Comparison of ENCODE assay signal across 24 mouse cellular contexts in the genomic region with DNA sequence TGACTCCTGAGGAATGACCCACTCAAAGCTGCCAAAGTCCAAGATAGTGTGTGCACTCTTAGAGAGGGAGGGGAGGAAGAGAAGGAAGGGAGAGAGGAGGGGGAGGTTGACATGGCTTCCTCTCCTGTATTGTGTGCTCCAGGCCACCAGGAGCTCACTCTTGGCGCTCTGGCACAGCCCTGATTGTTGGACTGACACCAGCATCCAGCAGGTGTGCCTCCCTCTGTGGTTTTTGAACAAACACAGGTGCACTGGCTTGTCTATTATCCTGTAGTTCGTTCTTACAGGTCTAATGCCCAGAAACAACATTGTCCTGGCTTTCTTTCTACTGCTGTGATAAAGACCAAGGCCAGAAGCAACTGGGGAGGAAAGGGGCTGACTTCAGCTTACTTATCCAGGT.
DNase-seq lines count a peak whose midpoint lies in the region; ATAC-seq and TF ChIP-seq lines count a peak whose summit lies in the region.
"Had no signal": no experiment of that assay in that cellular context is flagged by ENCODE, and none has a peak within 500 bp of the region (broad histone marks: within the 10 kb centered on the region; RNA-seq: fewer than 3 reads in every experiment).

No protein-coding gene starts in this region.

- DNase-seq in lung, embryonic 14.5 days, result peak; percentile 28
- no peak for DNase-seq in lung, postnatal 10 days
- no peak for DNase-seq in forebrain, postnatal 0 days
- no peak for DNase-seq in layer of hippocampus, postnatal 25 days (ENCODE audit: extremely low spot score in 1 of 2, low spot score in 1 of 2)
- DNase-seq: adrenal gland, adult 2 months; adrenal gland, postnatal 10 days; adrenal gland, postnatal 25 days; cerebellum, adult 11 months; cerebellum, adult 18-20 months; cerebellum, adult 8-10 months; cerebellum, adult 9-11 months; cerebellum, postnatal 14 days; cerebellum, postnatal 36 days; embryo, embryonic 11 days had no signal

- H3K27me3 ChIP-seq in intestine, postnatal 0 days (replicated peaks; ENCODE audit: control insufficient read depth, insufficient read depth, low read length), result no peaks in the 10 kb centered on the region
- H3K27me3 ChIP-seq in intestine, embryonic 15.5 days (replicated peaks), result no peaks in the 10 kb centered on the region
- H3K27me3 ChIP-seq in lung, embryonic 14.5 days (ENCODE audit: insufficient read depth, low read length), result no peaks in the 10 kb centered on the region
- H3K27me3 ChIP-seq in stomach, embryonic 16.5 days (ENCODE audit: control insufficient read depth, insufficient read depth, low read length), result no peaks in the 10 kb centered on the region
- H3K27me3 ChIP-seq in forebrain, postnatal 0 days (ENCODE audit: insufficient read depth, low read length), result no peaks in the 10 kb centered on the region
- H3K27me3 ChIP-seq: embryonic facial prominence, embryonic 12.5 days; embryonic facial prominence, embryonic 15.5 days; forebrain, embryonic 12.5 days had no signal

- no peak for ATAC-seq in intestine, postnatal 0 days
- no peak for ATAC-seq in intestine, embryonic 15.5 days
- no peak for ATAC-seq in lung, embryonic 14.5 days (ENCODE audit: insufficient read depth)
- peak; percentile 38; the same call in 1 of the 2 replicates for ATAC-seq in stomach, embryonic 16.5 days (ENCODE audit: insufficient read depth, low FRiP score)
- ATAC-seq in forebrain, postnatal 0 days, result no peak
- ATAC-seq: forebrain, embryonic 14.5 days; forebrain, embryonic 16.5 days had no signal

- H3K4me2 ChIP-seq in intestine, postnatal 0 days (replicated peaks; ENCODE audit: low read depth), result no peak overlapping the region
- H3K4me2 ChIP-seq in intestine, embryonic 15.5 days (replicated peaks), result no peak overlapping the region
- H3K4me2 ChIP-seq in lung, embryonic 14.5 days, result no peak overlapping the region
- H3K4me2 ChIP-seq in stomach, embryonic 16.5 days (ENCODE audit: low read depth, low read length), result no peak overlapping the region
- H3K4me2 ChIP-seq in forebrain, postnatal 0 days (ENCODE audit: low read depth), result no peak overlapping the region
- H3K4me2 ChIP-seq: embryonic facial prominence, embryonic 12.5 days; embryonic facial prominence, embryonic 15.5 days; forebrain, embryonic 12.5 days had no signal

- peak; percentile 18; the same call in 1 of the 2 replicates for TF ChIP-seq CTCF in intestine, postnatal 0 days (IDR thresholded peaks at IDR 0.05; ENCODE audit: low read depth)
- TF ChIP-seq CTCF in lung, embryonic 14.5 days (IDR thresholded peaks at IDR 0.05; ENCODE audit: low read depth), result no peak
- TF ChIP-seq CTCF in forebrain, postnatal 0 days (IDR thresholded peaks at IDR 0.05; ENCODE audit: low read depth), result no peak

- no peaks in the 10 kb centered on the region for H3K36me3 ChIP-seq in intestine, postnatal 0 days (ENCODE audit: control insufficient read depth, insufficient read depth)
- no peaks in the 10 kb centered on the region for H3K36me3 ChIP-seq in intestine, embryonic 15.5 days
- H3K36me3 ChIP-seq in lung, embryonic 14.5 days (ENCODE audit: insufficient read depth), result no peaks in the 10 kb centered on the region
- no peaks in the 10 kb centered on the region for H3K36me3 ChIP-seq in stomach, embryonic 16.5 days (ENCODE audit: control insufficient read depth, insufficient read depth, low read length)
- H3K36me3 ChIP-seq in forebrain, postnatal 0 days (ENCODE audit: insufficient read depth), result no peaks in the 10 kb centered on the region
- H3K36me3 ChIP-seq: embryonic facial prominence, embryonic 12.5 days; embryonic facial prominence, embryonic 15.5 days; forebrain, embryonic 10.5 days; forebrain, embryonic 12.5 days had no signal

- H3K4me1 ChIP-seq in intestine, postnatal 0 days (replicated peaks; ENCODE audit: control insufficient read depth, insufficient read depth, low read length), result 0 out of 2 replicates have a peak, but pooled peaks cover 8% of the 10 kb centered on the region
- peaks cover 18% of the 10 kb centered on the region for H3K4me1 ChIP-seq in intestine, embryonic 15.5 days (replicated peaks)
- no peaks in the 10 kb centered on the region for H3K4me1 ChIP-seq in lung, embryonic 14.5 days (ENCODE audit: insufficient read depth)
- peaks cover 5% of the 10 kb centered on the region; the same call in 1 of the 2 replicates for H3K4me1 ChIP-seq in stomach, embryonic 16.5 days (ENCODE audit: control insufficient read depth, insufficient read depth, low read length)
- H3K4me1 ChIP-seq in forebrain, postnatal 0 days (ENCODE audit: insufficient read depth), result no peaks in the 10 kb centered on the region
- H3K4me1 ChIP-seq: embryonic facial prominence, embryonic 12.5 days; forebrain, embryonic 10.5 days; forebrain, embryonic 12.5 days had no signal

- no peak overlapping the region for H3K27ac ChIP-seq in intestine, postnatal 0 days (ENCODE audit: low read depth, low read length)
- no peak overlapping the region for H3K27ac ChIP-seq in intestine, embryonic 15.5 days
- no peak overlapping the region for H3K27ac ChIP-seq in lung, embryonic 14.5 days (ENCODE audit: low read depth)
- no peak overlapping the region for H3K27ac ChIP-seq in stomach, embryonic 16.5 days (ENCODE audit: low read length)
- no peak overlapping the region for H3K27ac ChIP-seq in forebrain, postnatal 0 days (ENCODE audit: low read depth, low read length)
- H3K27ac ChIP-seq: embryonic facial prominence, embryonic 12.5 days; embryonic facial prominence, embryonic 15.5 days; forebrain, embryonic 10.5 days; forebrain, embryonic 12.5 days had no signal

- H3K4me3 ChIP-seq in intestine, postnatal 0 days (ENCODE audit: low read depth, low read length), result no peak overlapping the region
- H3K4me3 ChIP-seq in intestine, embryonic 15.5 days (replicated peaks), result no peak overlapping the region
- H3K4me3 ChIP-seq in lung, embryonic 14.5 days (ENCODE audit: low read depth, low read length), result no peak overlapping the region
- H3K4me3 ChIP-seq in stomach, embryonic 16.5 days (replicated peaks; ENCODE audit: low read length), result no peak overlapping the region
- no peak overlapping the region for H3K4me3 ChIP-seq in forebrain, postnatal 0 days (ENCODE audit: low read depth, low read length)
- H3K4me3 ChIP-seq: embryonic facial prominence, embryonic 12.5 days; embryonic facial prominence, embryonic 15.5 days; erythroblast, embryonic 14.5 days; forebrain, embryonic 10.5 days; forebrain, embryonic 12.5 days had no signal

- 30% methylated on average over 2 of the region's 2 CpGs for WGBS in intestine, postnatal 0 days
- WGBS in intestine, embryonic 15.5 days, result 58% methylated on average over 2 of the region's 2 CpGs
- 64% methylated on average over 2 of the region's 2 CpGs for WGBS in lung, embryonic 14.5 days
- WGBS in stomach, embryonic 16.5 days, result 52% methylated on average over 2 of the region's 2 CpGs
- 69% methylated on average over 2 of the region's 2 CpGs for WGBS in forebrain, postnatal 0 days

- no peaks in the 10 kb centered on the region for H3K9me3 ChIP-seq in intestine, postnatal 0 days (ENCODE audit: control insufficient read depth)
- H3K9me3 ChIP-seq in intestine, embryonic 15.5 days, result no peaks in the 10 kb centered on the region
- no peaks in the 10 kb centered on the region for H3K9me3 ChIP-seq in lung, embryonic 14.5 days (ENCODE audit: low read depth, low read length)
- no peaks in the 10 kb centered on the region for H3K9me3 ChIP-seq in stomach, embryonic 16.5 days (replicated peaks; ENCODE audit: control insufficient read depth, low read length)
- no peaks in the 10 kb centered on the region for H3K9me3 ChIP-seq in forebrain, postnatal 0 days (ENCODE audit: low read length)
- H3K9me3 ChIP-seq: embryonic facial prominence, embryonic 12.5 days; embryonic facial prominence, embryonic 15.5 days; forebrain, embryonic 10.5 days; forebrain, embryonic 12.5 days had no signal

- H3K9ac ChIP-seq in intestine, postnatal 0 days (ENCODE audit: low read depth, low read length), result no peak overlapping the region; the same call in 1 of the 2 replicates
- no peak overlapping the region for H3K9ac ChIP-seq in intestine, embryonic 15.5 days
- no peak overlapping the region for H3K9ac ChIP-seq in lung, embryonic 14.5 days
- no peak overlapping the region for H3K9ac ChIP-seq in stomach, embryonic 16.5 days (ENCODE audit: low read length)
- H3K9ac ChIP-seq in forebrain, postnatal 0 days, result no peak overlapping the region
- H3K9ac ChIP-seq: embryonic facial prominence, embryonic 12.5 days; embryonic facial prominence, embryonic 15.5 days; forebrain, embryonic 12.5 days had no signal
